ENCODE assay signal across 19 mouse cellular contexts in the genomic region with DNA sequence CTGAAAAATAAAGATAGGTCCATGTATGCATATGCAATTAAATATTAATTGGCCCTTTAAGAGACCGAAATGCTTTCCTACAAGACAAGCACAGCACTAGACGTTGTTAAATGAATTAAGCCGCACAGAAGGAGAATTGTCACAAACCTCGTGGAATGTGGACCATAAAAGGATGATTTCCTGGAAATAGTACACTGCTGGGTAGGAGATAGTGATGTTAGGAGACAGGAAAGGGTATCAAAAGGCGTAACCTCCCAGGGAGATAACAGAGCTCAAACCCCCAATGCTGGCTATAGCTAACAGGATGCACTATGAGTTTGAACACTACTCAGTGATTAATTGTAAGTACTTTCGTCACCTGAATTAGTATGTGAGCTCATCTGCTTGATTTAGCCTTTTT. TPM values are rescaled to one million over a fixed set of nuclear protein-coding genes. Genes with fewer than 3 reads are reported as not detected.
DNase-seq lines count a peak whose midpoint lies in the region; ATAC-seq lines count a peak whose summit lies in the region.
"Had no signal": no experiment of that assay in that cellular context is flagged by ENCODE, and none has a peak within 500 bp of the region (broad histone marks: within the 10 kb centered on the region; RNA-seq: fewer than 3 reads in every experiment).

No protein-coding gene starts in this region.

- WGBS in liver, embryonic 11.5 days, result 57% methylated on average over 6 of the region's 6 CpGs
- WGBS in liver, embryonic 13.5 days (ENCODE audit: insufficient replicate concordance), result 30% methylated on average over 6 of the region's 6 CpGs
- 48% methylated on average over 6 of the region's 6 CpGs for WGBS in liver, embryonic 16.5 days (ENCODE audit: insufficient replicate concordance)

- H3K27me3 ChIP-seq in liver, embryonic 11.5 days (replicated peaks; ENCODE audit: control insufficient read depth, insufficient read depth, low read length), result no peaks in the 10 kb centered on the region
- H3K27me3 ChIP-seq in liver, embryonic 13.5 days, result no peaks in the 10 kb centered on the region
- no peaks in the 10 kb centered on the region for H3K27me3 ChIP-seq in liver, embryonic 16.5 days (ENCODE audit: control insufficient read depth, insufficient read depth, low read depth, low read length)
- H3K27me3 ChIP-seq: embryonic facial prominence, embryonic 12.5 days; forebrain, embryonic 13.5 days; forebrain, embryonic 15.5 days had no signal

- peak; percentile 61 for DNase-seq in c-Kit-positive CD71-positive TER-119-positive erythroid progenitor cells, embryonic 14.5 days (ENCODE audit: low spot score)
- no peak for DNase-seq in liver, embryonic 11.5 days (ENCODE audit: low spot score)
- peak; percentile 11 for DNase-seq in liver, embryonic 13.5 days
- DNase-seq in frontal cortex, postnatal 25 days (ENCODE audit: low spot score in 2 of 2), result no peak
- no peak for DNase-seq in gastrocnemius, adult 8-10 months (ENCODE audit: low spot score in 2 of 2)
- no peak for DNase-seq in spleen, postnatal 10 days (ENCODE audit: low spot score in 2 of 2)
- DNase-seq: adrenal gland, adult 2 months; adrenal gland, postnatal 10 days; adrenal gland, postnatal 25 days; cerebellum, adult 11-12 months; cerebellum, adult 2 months; cerebellum, adult 9-10 months; cerebellum, postnatal 10 days; cerebellum, postnatal 25 days had no signal

- no peaks in the 10 kb centered on the region for H3K36me3 ChIP-seq in liver, embryonic 11.5 days (ENCODE audit: control insufficient read depth, insufficient read depth, low read length)
- H3K36me3 ChIP-seq in liver, embryonic 13.5 days, result peaks cover 3% of the 10 kb centered on the region; the same call in 1 of the 2 replicates
- H3K36me3 ChIP-seq in liver, embryonic 16.5 days (ENCODE audit: control insufficient read depth, insufficient read depth), result no peaks in the 10 kb centered on the region
- H3K36me3 ChIP-seq: embryonic facial prominence, embryonic 10.5 days; embryonic facial prominence, embryonic 12.5 days; forebrain, embryonic 15.5 days had no signal

- no peak overlapping the region for H3K4me2 ChIP-seq in liver, embryonic 11.5 days
- H3K4me2 ChIP-seq in liver, embryonic 13.5 days, result peak overlapping the region; percentile 28
- H3K4me2 ChIP-seq in liver, embryonic 16.5 days (ENCODE audit: low read depth, low read length), result no peak overlapping the region
- H3K4me2 ChIP-seq: embryonic facial prominence, embryonic 12.5 days; forebrain, embryonic 13.5 days; forebrain, embryonic 15.5 days had no signal

- H3K9me3 ChIP-seq in liver, embryonic 11.5 days (ENCODE audit: control insufficient read depth, low read length), result no peaks in the 10 kb centered on the region
- no peaks in the 10 kb centered on the region for H3K9me3 ChIP-seq in liver, embryonic 13.5 days (replicated peaks)
- H3K9me3 ChIP-seq in liver, embryonic 16.5 days (replicated peaks; ENCODE audit: control insufficient read depth, low read length), result no peaks in the 10 kb centered on the region
- H3K9me3 ChIP-seq: embryonic facial prominence, embryonic 10.5 days; embryonic facial prominence, embryonic 12.5 days; forebrain, embryonic 13.5 days; forebrain, embryonic 15.5 days had no signal

- H3K9ac ChIP-seq in liver, embryonic 11.5 days (ENCODE audit: low read depth, low read length), result no peak overlapping the region
- no peak overlapping the region for H3K9ac ChIP-seq in liver, embryonic 13.5 days
- no peak overlapping the region for H3K9ac ChIP-seq in liver, embryonic 16.5 days (ENCODE audit: low read depth, low read length)
- H3K9ac ChIP-seq: embryonic facial prominence, embryonic 12.5 days; forebrain, embryonic 13.5 days; forebrain, embryonic 15.5 days had no signal

- 0 out of 2 replicates have a peak, but pooled peaks cover 2% of the 10 kb centered on the region for H3K4me1 ChIP-seq in liver, embryonic 11.5 days (replicated peaks; ENCODE audit: control insufficient read depth, insufficient read depth, low read length)
- H3K4me1 ChIP-seq in liver, embryonic 13.5 days (replicated peaks), result peaks cover 19% of the 10 kb centered on the region
- H3K4me1 ChIP-seq in liver, embryonic 16.5 days (ENCODE audit: control insufficient read depth, low read depth, low read length), result no peaks in the 10 kb centered on the region
- H3K4me1 ChIP-seq: embryonic facial prominence, embryonic 10.5 days; embryonic facial prominence, embryonic 12.5 days; forebrain, embryonic 13.5 days; forebrain, embryonic 15.5 days had no signal

- peak; percentile 74 for ATAC-seq in liver, embryonic 11.5 days (replicated peaks; ENCODE audit: low FRiP score)
- ATAC-seq in liver, embryonic 13.5 days (ENCODE audit: low read depth), result peak; percentile 93
- peak; percentile 41; the same call in 1 of the 2 replicates for ATAC-seq in liver, embryonic 16.5 days (ENCODE audit: low read depth)
- ATAC-seq: forebrain, embryonic 13.5 days; forebrain, embryonic 15.5 days had no signal

- H3K27ac ChIP-seq in liver, embryonic 11.5 days (ENCODE audit: low read depth, low read length), result no peak overlapping the region
- no peak overlapping the region for H3K27ac ChIP-seq in liver, embryonic 13.5 days
- H3K27ac ChIP-seq in liver, embryonic 16.5 days (ENCODE audit: low read length), result no peak overlapping the region
- H3K27ac ChIP-seq: embryonic facial prominence, embryonic 10.5 days; embryonic facial prominence, embryonic 12.5 days; forebrain, embryonic 13.5 days; forebrain, embryonic 15.5 days had no signal

- H3K4me3 ChIP-seq in liver, embryonic 11.5 days (ENCODE audit: low read depth, low read length), result no peak overlapping the region
- H3K4me3 ChIP-seq in liver, embryonic 13.5 days (replicated peaks), result no peak overlapping the region
- no peak overlapping the region for H3K4me3 ChIP-seq in liver, embryonic 16.5 days (ENCODE audit: low read depth, low read length)
- H3K4me3 ChIP-seq: embryonic facial prominence, embryonic 10.5 days; embryonic facial prominence, embryonic 12.5 days; forebrain, embryonic 13.5 days; forebrain, embryonic 15.5 days had no signal

RNA-seq across cellular contexts. Expression of a gene that starts 10.9 kb away (rescaled TPM):
- 13.3 and 14.4 TPM in 2 replicates for polyA plus RNA-seq in liver, embryonic 11.5 days (2014; fragmentation: Nextera tagmentation; extraction: Ambion mirVana)
- polyA plus RNA-seq in liver, embryonic 13.5 days (2015; fragmentation: Nextera tagmentation; extraction: Ambion mirVana), result 6.8 and 7.0 TPM in 2 replicates
- polyA plus RNA-seq in liver, embryonic 16.5 days (2015; fragmentation: Nextera tagmentation; extraction: Ambion mirVana), result 3.1 TPM in 2 replicates
- total RNA-seq in gastrocnemius, adult 8-10 months (2022), result 1 to 10 TPM; 3.0 to 5.3 (median 3.2) TPM

RNA-seq across cellular contexts. Expression of a gene that starts 11.2 kb away (rescaled TPM):
- 17.5 and 18.4 TPM in 2 replicates for polyA plus RNA-seq in liver, embryonic 11.5 days (2014; fragmentation: Nextera tagmentation; extraction: Ambion mirVana)
- 7.2 and 7.5 TPM in 2 replicates for polyA plus RNA-seq in liver, embryonic 13.5 days (2015; fragmentation: Nextera tagmentation; extraction: Ambion mirVana)
- 0.64 and 0.67 TPM in 2 replicates for polyA plus RNA-seq in liver, embryonic 16.5 days (2015; fragmentation: Nextera tagmentation; extraction: Ambion mirVana)
- total RNA-seq in gastrocnemius, adult 8-10 months (2022), result 1 to 10 TPM in 3 of 4 experiments, under 1 TPM in 1; 0.89 to 2.2 (median 1.4) TPM

Comparison
In these comparisons a context has a peak if more than half of its experiments do, and no peak if none do; other contexts are left out.
1. DNase-seq: peak in c-Kit-positive CD71-positive TER-119-positive erythroid progenitor cells, embryonic 14.5 days (single experiment) and liver, embryonic 13.5 days (single experiment); none in liver, embryonic 11.5 days (single experiment), frontal cortex, postnatal 25 days (0 of 2), gastrocnemius, adult 8-10 months (0 of 2) and spleen, postnatal 10 days (0 of 2).
2. ATAC-seq: peak in every context shown above with its lines; median percentile 93 in liver, embryonic 13.5 days; 74 in liver, embryonic 11.5 days; 41 in liver, embryonic 16.5 days.